Mouse (Mus musculus) adrenal gland, postnatal 14 days (tissue): ENCODE measurements around the gene Gpr34. TPM values are rescaled to one million over a fixed set of nuclear protein-coding genes. Genes with fewer than 3 reads are reported as not detected.

ENCODE experiments used
- DNase-seq: peaks from one replicate; pipeline ENCODE4 v3.0.0; 2021; ENCODE audit warnings: mixed read lengths
- long read RNA-seq, 2 experiments: library from polyadenylated mRNA; stranded (forward); transcript quantifications; one replicate each; pipeline ENCODE4 v2.0.0; 2021
- total RNA-seq: library from RNA; stranded (reverse); gene quantifications from 2 replicates; pipeline ENCODE4 v1.2.3, GENCODE M21; 2021

The Gpr34 gene
- 0.74 and 1.9 TPM in 2 replicates for total RNA-seq
- long read RNA-seq, experiment 1, partial matches to known transcripts = 0 of 1 reads
- long read RNA-seq, experiment 1, other reads (novel, unspliced or antisense) = 1 of 1 reads
- long read RNA-seq, experiment 2 = 0 reads

GRCm38 (mm10) chrX:13631599-13632283 lies at the start of gene Gpr34:
Gene Gpr34, plus strand, starts transcription at chrX:13632089.
- DNase-seq = no peak

GRCm38 (mm10) chrX:13599373-13599772 lies 32.5 kb upstream of the Gpr34 start:
- DNase-seq = no peak

GRCm38 (mm10) chrX:13599966-13600365 lies 31.9 kb upstream of the Gpr34 start:
- no peak for DNase-seq

- no peak for DNase-seq
Observed at GRCm38 (mm10) chrX:13606741-13607140, 25.1 kb upstream of the Gpr34 start.

- no peak for DNase-seq
Observed at GRCm38 (mm10) chrX:13607752-13608151, 24.1 kb upstream of the Gpr34 start.

- no peak for DNase-seq
Observed at GRCm38 (mm10) chrX:13611114-13611513, 20.8 kb upstream of the Gpr34 start.

- DNase-seq = no peak
Observed at GRCm38 (mm10) chrX:13612115-13612514, 19.8 kb upstream of the Gpr34 start.

GRCm38 (mm10) chrX:13616726-13617125 lies 15.2 kb upstream of the Gpr34 start:
- no peak for DNase-seq

- no peak for DNase-seq
Observed at GRCm38 (mm10) chrX:13617294-13617693, 14.6 kb upstream of the Gpr34 start.

- DNase-seq = no peak
Observed at GRCm38 (mm10) chrX:13618476-13618875, 13.4 kb upstream of the Gpr34 start.

- DNase-seq = no peak
Observed at GRCm38 (mm10) chrX:13621473-13621872, 10.4 kb upstream of the Gpr34 start.

- DNase-seq = no peak
Observed at GRCm38 (mm10) chrX:13622654-13623053, 9.2 kb upstream of the Gpr34 start.

- DNase-seq = no peak
Observed at GRCm38 (mm10) chrX:13636398-13636797, 4.5 kb downstream of the Gpr34 start.

- no peak for DNase-seq
Observed at GRCm38 (mm10) chrX:13638894-13639293, 7.0 kb downstream of the Gpr34 start.

- no peak for DNase-seq
Observed at GRCm38 (mm10) chrX:13651889-13652288, 20.0 kb downstream of the Gpr34 start.

- DNase-seq = no peak
Observed at GRCm38 (mm10) chrX:13652291-13652690, 20.4 kb downstream of the Gpr34 start.

GRCm38 (mm10) chrX:13655005-13655421 lies 23.1 kb downstream of the Gpr34 start:
- DNase-seq = no peak

- DNase-seq = no peak
Observed at GRCm38 (mm10) chrX:13655906-13656305, 24.0 kb downstream of the Gpr34 start.

GRCm38 (mm10) chrX:13656721-13657120 lies 24.8 kb downstream of the Gpr34 start:
- DNase-seq = peak; percentile 65

- no peak for DNase-seq
Observed at GRCm38 (mm10) chrX:13658616-13659140, 26.8 kb downstream of the Gpr34 start.

- DNase-seq = no peak
Observed at GRCm38 (mm10) chrX:13659201-13659890, 27.5 kb downstream of the Gpr34 start.

- no peak for DNase-seq
Observed at GRCm38 (mm10) chrX:13661063-13661462, 29.2 kb downstream of the Gpr34 start, which contains the start of gene Gpr82. Gene Gpr82, plus strand, starts transcription at chrX:13661363.

GRCm38 (mm10) chrX:13668867-13669266 lies 37.0 kb downstream of the Gpr34 start:
- no peak for DNase-seq
